Mouse (Mus musculus) lung, adult 2 months (tissue): Measurements from ENCODE around the gene Epb41l4b.

Source experiments
- CTCF ChIP-seq: fragments of 200-500 bp; IDR thresholded peaks from 2 replicates; pipeline ENCODE4 v1.5.1; 2011; ENCODE audit warnings: mild to moderate bottlenecking, low read length, control low read depth; ENCODE audit not compliant: insufficient read depth
- POLR2A ChIP-seq: fragments of 200-500 bp; IDR thresholded peaks from 2 replicates; pipeline ENCODE4 v1.6.1; 2011; ENCODE audit warnings: low read depth, mild to moderate bottlenecking, control low read depth, low read length, borderline replicate concordance; ENCODE audit errors: extremely low read depth

- TF ChIP-seq CTCF, result no peak
- no peak for TF ChIP-seq POLR2A
Observed at GRCm38 (mm10) chr4:57171817-57172216, 28.6 kb upstream of the Epb41l4b start.
